Mouse (Mus musculus) splenic B cell, adult 2 months (primary cell): ENCODE data around the gene Gm20388.

ENCODE experiments used
- DNase-seq: peaks from one replicate; pipeline ENCODE4 v3.0.0-alpha.2; 2011; ENCODE audit warnings: low read depth, low spot score
- H3K27me3 ChIP-seq: 2 replicates; pipeline ENCODE4 v1.6.1; 2012; ENCODE audit warnings: mild to moderate bottlenecking, low read length, moderate library complexity, mixed read lengths; ENCODE audit not compliant: control insufficient read depth, poor library complexity, insufficient read depth, severe bottlenecking
- H3K36me3 ChIP-seq: 2 replicates; pipeline ENCODE4 v1.6.1; 2012; ENCODE audit warnings: mild to moderate bottlenecking, low read length, moderate library complexity, mixed read lengths; ENCODE audit not compliant: control insufficient read depth, poor library complexity, insufficient read depth, severe bottlenecking

The Gm20388 gene

DNA sequence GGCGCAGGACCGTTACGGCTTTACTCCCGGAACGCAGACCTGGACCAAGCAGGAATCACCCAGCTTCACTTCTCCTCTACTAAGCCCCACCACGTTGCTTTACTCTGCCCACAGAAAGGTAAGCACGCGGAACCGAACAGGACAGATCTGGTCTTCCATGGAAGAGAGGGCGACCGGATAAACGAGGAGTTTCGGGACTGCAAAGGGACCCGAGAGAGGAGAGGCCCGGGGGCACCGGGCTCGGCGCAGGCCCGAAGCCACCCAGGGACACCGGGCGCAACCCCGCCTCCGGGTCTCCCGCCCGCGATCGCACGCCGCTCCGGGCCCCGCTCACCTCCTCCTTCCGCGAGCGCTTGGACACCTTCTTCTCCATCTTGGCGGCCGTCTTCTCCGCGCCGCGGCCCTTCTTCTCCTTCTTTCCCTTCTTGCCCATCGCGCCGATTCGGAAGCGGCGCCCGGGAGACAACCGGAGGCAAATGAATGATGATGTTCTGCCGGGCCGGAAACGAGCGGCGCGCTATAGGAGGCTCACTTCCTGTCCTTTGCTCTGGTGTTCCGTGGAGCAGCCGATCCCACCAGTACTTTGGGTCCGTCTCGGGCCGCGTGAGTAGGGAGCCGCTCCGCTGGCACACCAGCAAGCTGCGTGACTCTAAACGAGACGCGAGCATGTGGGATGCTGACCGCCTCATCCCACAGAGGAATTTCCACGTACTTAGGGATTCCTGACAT is 1918.6 kb downstream of the Gm20388 start, which contains the start of gene Klhdc4:
Gene Klhdc4, minus strand, starts transcription at position 522 of the 729 bp plus-strand sequence.
- Histone ChIP-seq H3K27me3 (no peaks in the 10 kb centered on the region), H3K36me3 (no peaks in the 10 kb centered on the region)
- DNase-seq = peak; percentile 92

DNA sequence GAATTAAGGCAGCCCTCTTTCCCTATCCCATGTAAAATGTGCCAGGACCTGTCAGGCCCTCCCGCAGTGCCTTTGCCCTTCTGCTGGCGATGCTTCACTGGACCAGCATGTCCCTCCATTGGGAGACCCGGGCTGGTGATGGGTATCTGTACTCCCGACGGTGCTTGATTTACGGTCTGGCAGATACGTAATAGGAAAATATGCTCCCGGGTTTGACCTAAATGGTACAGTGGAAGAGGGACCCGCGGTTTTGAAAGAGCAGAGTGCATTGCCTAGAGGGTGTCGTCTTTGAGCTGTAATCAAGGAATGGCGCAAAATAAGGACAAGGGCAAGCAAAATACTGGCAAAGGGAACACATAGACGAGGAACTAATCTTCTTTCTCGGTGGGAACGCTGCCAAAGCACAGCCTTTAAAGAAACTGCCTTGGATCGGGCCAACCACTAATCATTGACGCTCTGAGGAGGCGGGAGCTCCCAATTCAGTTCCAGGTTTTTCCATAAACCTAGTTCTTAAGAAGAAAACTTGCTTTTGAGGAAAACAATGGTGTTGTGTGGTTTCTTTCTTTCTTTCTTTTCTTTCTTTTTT is 1919.2 kb downstream of the Gm20388 start:
- Histone ChIP-seq H3K36me3 (no peaks in the 10 kb centered on the region), H3K27me3 (no peaks in the 10 kb centered on the region)
- DNase-seq = no peak

DNA sequence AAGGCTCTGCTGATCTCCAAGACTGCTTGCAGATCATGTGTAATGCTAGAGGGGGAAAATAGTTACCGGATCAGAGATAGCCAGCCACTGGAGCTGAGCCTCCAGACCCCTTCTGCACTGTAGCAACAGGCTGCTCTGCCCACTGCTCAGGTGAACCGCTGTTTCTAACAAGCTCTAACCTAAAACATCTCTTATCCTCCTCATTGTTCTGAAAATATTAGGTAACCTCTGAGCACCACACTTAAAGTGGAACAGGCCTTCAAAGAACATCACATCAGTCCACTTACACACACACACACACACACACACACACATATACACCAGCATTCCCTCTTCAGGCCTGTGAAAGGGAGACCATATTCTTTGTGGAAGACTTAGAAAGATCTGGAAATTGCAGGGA is 1921.4 kb downstream of the Gm20388 start:
- H3K36me3 ChIP-seq = no peaks in the 10 kb centered on the region
- no peak for DNase-seq
- H3K27me3 ChIP-seq = no peaks in the 10 kb centered on the region

DNA sequence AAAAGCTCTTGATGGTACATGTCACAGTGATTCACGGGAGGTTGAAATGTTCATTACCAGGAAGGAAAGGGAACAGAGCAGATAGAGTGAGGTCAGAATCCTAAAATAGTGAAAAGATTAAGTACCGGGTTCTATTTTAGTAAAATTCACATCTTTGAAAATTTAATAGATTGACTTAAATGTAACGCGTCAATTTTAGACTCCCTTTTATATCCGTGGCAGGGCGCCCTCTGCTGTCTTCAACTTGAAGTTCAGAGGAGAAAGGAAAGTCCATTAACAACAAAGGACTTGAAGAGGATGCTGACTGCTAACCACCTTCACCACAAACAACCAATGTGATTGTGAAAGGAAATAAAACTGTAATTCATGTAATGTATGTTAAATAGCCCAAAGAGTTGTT is 1921.9 kb downstream of the Gm20388 start:
- DNase-seq = peak; percentile 80
- Histone ChIP-seq H3K27me3 (no peaks in the 10 kb centered on the region), H3K36me3 (no peaks in the 10 kb centered on the region)

DNA sequence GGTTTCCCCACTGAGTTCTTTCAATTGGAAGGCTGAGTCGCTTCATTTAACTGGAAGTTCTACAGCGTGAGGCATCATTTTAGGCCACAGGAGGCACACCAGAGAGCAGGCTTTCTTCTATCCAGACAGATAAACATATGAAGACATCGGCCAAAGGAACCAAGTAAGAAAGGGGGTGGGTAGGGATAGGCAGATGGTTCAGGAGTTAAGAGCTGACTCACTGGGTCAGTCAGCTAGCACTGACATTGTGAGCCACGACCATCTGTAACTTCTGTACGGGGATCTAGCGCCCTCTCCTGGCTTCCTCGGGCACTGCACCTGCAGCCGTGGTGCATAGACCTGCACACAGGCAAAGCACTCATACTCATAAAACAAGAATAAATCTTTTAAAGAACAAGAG is 1930.6 kb downstream of the Gm20388 start:
- DNase-seq = peak; percentile 54
- no peaks in the 10 kb centered on the region for H3K27me3 ChIP-seq
- no peaks in the 10 kb centered on the region for H3K36me3 ChIP-seq

DNA sequence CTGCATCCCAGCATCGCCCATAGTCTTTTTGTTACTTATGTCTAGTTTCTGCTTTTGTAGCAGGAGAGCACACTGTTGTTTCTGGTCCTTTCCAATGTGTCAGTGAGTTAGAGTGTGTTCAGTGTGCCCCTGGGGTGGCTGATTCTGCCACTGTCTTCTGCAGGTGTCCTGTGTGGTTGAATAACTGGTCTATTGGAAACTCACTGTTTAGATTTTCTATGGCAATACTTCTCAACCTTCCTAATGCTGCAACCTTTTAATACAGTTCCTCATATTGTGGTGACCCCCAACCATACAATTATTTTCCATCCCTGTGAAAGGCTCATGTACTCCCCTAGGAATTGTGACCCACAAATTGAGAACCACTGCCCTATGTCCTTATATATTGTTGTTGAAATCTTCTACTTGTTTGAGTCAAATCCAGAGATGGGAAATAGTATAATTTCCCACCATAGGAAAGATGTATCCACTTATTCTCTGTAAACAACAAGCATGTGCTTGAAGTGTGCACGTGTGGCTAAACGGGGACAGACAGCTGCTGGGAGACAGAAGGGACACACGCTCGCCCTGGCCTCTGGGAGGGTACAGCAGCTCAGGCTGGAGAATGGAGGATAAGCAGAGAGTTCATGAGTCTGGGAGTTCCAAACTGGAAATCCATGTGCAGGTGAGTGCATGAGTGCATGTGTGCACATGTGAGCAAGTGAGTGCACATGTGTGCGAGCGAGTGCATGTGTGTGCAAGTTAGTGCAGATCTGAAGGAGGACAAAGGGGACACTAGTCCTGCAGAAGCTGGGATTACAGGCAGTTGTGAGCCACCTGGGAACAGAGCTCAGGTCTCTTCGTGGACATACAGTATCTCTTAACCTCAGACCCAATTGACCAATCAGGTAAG is 1931.7 kb downstream of the Gm20388 start:
- DNase-seq = no peak
- Histone ChIP-seq H3K36me3 (no peaks in the 10 kb centered on the region), H3K27me3 (no peaks in the 10 kb centered on the region)

DNA sequence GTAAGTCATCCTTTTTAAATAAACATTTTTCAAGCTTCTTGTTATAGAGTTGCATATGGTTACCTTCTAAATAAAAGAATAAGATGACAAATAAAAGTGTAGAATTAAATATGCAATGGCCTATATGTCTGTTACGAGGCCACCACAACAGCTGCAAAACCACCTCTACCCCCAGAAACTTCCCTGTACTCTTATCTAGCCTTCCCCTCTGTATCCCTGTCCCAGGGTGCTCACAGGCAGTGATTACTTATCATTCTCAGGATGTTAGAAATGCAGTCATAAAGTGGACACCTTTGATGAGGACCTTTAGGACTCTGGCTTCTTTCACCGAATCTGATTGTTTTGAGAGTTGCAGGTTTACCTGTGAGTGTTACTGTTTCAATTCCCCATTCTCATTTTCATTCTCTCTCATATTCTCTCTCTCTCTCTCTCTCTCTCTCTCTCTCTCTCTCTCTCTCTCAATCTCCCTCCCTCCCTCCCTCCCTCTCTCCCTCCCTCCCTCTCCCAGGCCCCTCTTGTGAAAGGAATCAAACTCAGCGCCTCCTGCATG is 1932.6 kb downstream of the Gm20388 start:
- no peak for DNase-seq
- H3K36me3 ChIP-seq = no peaks in the 10 kb centered on the region

DNA sequence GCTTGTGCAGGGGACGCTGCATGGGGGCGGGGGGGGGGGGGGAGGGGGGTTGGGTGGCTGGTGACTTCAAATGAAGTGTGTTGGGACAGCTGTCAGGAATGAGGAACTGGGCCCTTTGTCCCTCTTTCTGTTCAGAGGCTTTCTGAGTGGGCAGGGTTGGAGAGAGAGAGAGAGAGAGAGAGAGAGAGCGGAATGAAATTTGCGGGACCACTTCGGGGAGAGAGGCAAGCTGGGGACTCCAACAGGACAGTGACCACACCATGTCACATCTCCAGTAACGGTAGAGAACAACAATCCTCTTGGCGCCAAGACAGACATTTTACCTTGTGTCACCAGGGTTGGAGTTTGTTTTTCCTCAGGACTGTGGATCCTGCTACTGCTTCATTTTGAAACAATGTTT is 1934.1 kb downstream of the Gm20388 start:
- H3K36me3 ChIP-seq = no peaks in the 10 kb centered on the region
- DNase-seq = no peak
- no peaks in the 10 kb centered on the region for H3K27me3 ChIP-seq

More for the DNA sequence above, 1932.6 kb downstream of the Gm20388 start:
- no peaks in the 10 kb centered on the region for H3K27me3 ChIP-seq

DNA sequence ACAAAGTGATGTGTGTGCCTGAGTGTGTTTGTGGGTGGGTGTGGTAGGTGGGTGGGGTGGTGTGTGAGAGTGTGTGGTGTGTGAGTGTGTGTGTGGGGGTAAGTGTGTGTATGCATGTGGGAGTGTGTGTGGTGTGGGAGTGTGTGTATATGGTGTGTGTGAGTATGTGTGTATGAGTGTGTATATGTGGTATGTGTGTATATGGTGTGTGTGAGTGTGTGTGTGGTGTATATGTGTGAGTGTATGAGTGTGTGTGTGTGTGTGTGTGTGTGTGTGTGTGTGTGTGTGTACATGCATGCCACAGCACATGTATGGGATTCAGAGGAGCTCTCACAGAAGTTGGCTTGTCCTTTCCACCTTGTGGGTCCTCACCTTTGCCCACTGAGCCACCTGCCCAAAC is 1936.2 kb downstream of the Gm20388 start:
- Histone ChIP-seq H3K27me3 (no peaks in the 10 kb centered on the region), H3K36me3 (no peaks in the 10 kb centered on the region)
- DNase-seq = no peak

DNA sequence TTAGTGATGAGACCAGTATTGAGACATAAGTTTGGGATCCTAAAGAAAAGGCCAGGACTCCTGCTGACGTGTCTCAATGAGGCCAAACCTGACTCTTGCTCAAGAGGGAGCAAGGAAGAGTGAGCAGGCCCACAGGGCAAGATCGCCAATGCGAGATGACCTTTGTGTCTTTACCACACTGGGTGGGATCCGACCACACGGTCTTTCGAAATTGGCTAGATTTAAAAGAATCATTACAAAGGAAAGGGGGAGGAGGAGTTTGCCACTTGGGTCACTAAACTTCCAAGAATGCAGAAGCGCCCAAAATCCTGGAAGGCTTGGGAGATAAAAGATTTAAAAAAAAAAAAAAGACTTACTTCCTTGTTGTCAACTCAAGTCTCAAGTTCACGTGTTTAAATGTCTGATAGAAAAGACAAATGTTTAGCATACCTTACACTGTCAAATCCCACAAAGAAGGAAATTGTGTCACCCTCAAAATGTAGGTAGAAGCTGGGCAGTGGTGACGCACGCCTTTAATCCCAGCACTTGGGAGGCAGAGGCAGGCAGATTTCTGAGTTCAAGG is 1936.7 kb downstream of the Gm20388 start:
- no peaks in the 10 kb centered on the region for H3K36me3 ChIP-seq
- DNase-seq = no peak

DNA sequence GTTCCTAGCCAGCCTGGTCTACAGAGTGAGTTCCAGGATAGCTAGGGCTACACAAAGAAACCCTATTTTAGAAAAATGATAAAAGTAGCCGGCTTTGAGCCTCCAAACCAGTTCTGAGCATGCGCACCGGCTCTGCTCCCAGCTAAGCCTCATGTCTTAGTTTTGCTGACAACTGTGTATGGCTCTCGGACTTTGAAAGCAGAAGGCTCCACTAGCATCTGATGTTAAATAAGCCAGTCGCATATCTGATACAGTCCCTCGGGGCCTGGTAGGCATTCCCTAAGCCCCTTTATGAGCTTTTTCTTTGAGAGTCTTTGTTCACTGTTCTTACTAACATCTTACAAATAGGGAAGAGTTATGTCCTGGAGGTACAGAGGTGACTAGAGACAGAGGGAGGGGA is 1937.3 kb downstream of the Gm20388 start:
- H3K27me3 ChIP-seq = no peaks in the 10 kb centered on the region
- H3K36me3 ChIP-seq = no peaks in the 10 kb centered on the region
- no peak for DNase-seq

More for the DNA sequence above, 1936.7 kb downstream of the Gm20388 start:
- no peaks in the 10 kb centered on the region for H3K27me3 ChIP-seq

DNA sequence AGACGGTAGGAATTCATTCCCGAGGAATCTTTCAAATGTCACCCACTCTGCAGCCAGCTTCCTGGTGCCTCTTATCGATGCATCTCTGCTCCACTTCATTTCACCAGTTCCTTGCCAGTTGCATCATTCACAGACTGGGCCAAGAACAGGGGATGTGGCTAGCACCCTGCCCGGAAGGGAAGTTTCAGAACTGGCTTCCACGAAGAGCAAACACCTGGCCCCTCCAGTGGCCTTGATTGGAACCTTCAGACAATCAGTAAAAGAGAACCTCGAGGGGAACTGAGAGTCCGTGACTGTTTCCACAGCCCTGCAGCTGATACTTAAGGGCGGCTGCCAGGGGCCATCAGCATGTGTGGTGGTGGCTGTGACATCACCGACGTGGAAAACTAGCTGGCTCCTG is 1937.9 kb downstream of the Gm20388 start:
- DNase-seq = peak; percentile 21
- H3K27me3 ChIP-seq = no peaks in the 10 kb centered on the region
- H3K36me3 ChIP-seq = no peaks in the 10 kb centered on the region

DNA sequence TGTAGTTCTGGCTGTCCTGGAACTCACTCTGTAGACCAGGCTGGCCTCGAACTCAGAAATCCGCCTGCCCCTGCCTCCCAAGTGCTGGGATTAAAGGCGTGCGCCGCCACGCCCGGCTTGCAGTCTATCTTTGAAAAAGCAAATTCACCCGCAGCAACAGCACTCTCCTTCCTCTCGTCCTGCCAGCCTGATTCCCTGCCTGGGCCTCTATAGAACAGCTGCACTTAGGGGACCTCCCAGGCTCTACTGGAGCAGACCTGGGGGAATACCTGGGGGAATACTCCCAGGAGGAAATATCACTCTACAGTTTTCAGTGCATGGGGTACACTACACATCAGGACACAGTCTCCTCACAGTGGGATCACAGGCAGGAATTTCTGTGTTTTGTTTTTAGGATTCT is 1938.7 kb downstream of the Gm20388 start:
- no peak for DNase-seq
- Histone ChIP-seq H3K36me3 (no peaks in the 10 kb centered on the region), H3K27me3 (no peaks in the 10 kb centered on the region)

DNA sequence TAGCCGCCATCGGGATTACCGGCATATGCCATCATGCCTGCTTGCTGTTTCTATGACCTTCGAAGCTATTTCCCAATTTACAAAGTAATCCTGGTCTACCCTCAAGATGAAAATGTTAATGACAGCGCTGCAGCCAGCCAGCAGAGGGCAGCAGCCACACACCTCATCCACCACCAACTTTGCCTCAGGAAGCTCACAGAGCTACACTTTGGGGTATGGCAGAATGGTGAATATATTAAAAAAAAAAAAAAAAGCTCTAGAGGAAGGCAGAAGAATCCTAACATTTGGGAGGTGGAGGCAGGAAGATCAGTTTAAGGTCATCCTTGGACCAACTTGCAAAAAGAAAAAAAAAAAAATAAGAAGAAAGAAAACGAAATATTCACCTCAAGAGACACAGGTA is 1939.4 kb downstream of the Gm20388 start:
- H3K27me3 ChIP-seq = no peaks in the 10 kb centered on the region
- peak; percentile 87 for DNase-seq
- H3K36me3 ChIP-seq = no peaks in the 10 kb centered on the region
